Mouse (Mus musculus): ENCODE measurements around the gene Plk1. TPM values are rescaled to one million over a fixed set of nuclear protein-coding genes. Genes with fewer than 3 reads are reported as not detected.
A peak's percentile ranks its signal among the peaks of the same experiment; 100 is the strongest.

Gene Plk1
- polyA plus RNA-seq (2012; ENCODE audit: insufficient read depth, insufficient read length, low replicate concordance, missing spikeins): not detected in 2 replicates

DNA sequence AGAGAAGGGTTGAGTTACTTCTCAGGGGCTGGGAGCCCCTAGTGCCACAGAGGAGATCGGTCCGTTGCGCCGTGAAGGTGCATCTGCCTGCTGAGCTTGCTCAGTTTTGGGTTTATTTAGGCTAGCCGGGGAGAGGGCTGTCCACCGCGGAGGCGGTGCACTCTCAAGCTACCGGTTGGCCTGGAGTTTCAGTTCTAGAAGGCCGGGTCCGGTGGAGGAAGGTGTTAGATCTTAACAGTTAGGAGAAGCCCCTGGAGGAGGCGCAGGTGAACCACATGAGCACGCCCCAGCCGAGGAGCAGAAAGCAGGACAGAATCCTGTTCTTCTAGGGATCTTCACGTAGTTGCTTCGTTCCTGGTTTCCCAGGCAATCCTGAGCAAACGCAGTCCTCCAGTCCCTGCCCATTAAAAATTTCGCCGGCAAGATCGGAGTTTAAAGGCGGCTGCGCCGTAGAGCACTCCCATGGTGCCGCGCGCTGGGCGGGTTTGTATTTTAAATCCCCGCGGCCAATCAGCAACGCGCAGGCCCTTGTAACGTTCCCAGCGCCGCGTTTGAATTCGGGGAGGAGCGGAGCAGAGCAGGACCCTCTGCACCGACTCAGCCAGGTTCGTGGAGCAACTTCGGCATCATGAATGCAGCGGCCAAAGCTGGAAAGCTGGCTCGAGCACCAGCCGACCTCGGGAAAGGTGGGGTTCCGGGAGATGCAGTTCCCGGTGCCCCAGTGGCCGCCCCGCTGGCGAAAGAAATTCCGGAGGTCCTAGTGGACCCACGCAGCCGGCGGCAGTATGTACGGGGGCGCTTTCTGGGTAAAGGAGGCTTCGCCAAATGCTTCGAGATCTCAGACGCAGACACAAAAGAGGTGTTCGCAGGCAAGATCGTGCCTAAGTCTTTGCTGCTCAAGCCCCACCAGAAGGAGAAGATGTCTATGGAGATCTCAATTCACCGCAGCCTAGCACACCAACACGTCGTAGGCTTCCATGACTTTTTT, at the start of gene Plk1:
Gene Plk1, plus strand, starts transcription at position 525 of the 988 bp plus-strand sequence.
- H3K4me3 ChIP-seq (ENCODE audit: insufficient read depth, low read depth, low read length): peak within 1 kb of the TSS; percentile 74
- no peak; the same call in 1 of the 2 replicates for TF ChIP-seq CTCF (IDR thresholded peaks at IDR 0.05; ENCODE audit: insufficient read depth, low read depth, low read length)
- TF ChIP-seq POLR2A (IDR thresholded peaks at IDR 0.05; ENCODE audit: insufficient read depth, low read depth, low read length): no peak
- WGBS: under 1% methylated on average over 63 of the region's 63 CpGs
- H3K27ac ChIP-seq (ENCODE audit: insufficient read depth, low read depth, low read length): no peak within 1 kb of the TSS
- H3K4me1 ChIP-seq (ENCODE audit: control insufficient read depth, insufficient read depth, low read length): peaks cover 14% of the 10 kb centered on the region

- H3K27ac ChIP-seq (ENCODE audit: insufficient read depth, low read depth, low read length): no peak overlapping the region
- WGBS: 88% methylated on average over 4 of the region's 4 CpGs
- no peak for TF ChIP-seq CTCF (IDR thresholded peaks at IDR 0.05; ENCODE audit: insufficient read depth, low read depth, low read length)
- TF ChIP-seq POLR2A (IDR thresholded peaks at IDR 0.05; ENCODE audit: insufficient read depth, low read depth, low read length): no peak
- no peaks in the 10 kb centered on the region for H3K4me1 ChIP-seq (ENCODE audit: control insufficient read depth, insufficient read depth, low read length)
- H3K4me3 ChIP-seq (ENCODE audit: insufficient read depth, low read depth, low read length): no peak overlapping the region
These were observed 35.7 kb upstream of the Plk1 start for GRCm38 (mm10) chr7:122123518-122123917.

DNA sequence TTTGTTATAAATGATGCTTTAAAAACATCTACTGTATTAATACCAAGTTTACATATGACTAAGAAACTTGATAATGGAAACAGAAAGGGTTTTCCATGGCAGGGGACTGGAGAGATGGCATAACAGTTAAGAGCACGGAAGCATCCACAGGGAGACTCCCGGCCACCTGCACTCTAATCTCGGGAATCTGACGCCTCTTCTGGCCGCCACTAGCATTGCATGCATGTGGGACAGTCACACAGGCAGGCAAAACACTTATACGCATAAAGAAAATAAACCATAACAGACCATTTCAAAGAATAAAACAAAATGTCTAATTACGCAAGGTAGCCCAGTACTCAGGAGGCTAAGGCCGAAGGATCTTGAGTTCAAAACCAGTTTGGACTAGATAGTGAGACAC, 33.6 kb upstream of the Plk1 start:
- Histone ChIP-seq H3K27ac (ENCODE audit: insufficient read depth, low read depth, low read length) (no peak overlapping the region), H3K4me1 (ENCODE audit: control insufficient read depth, insufficient read depth, low read length) (no peaks in the 10 kb centered on the region), H3K4me3 (ENCODE audit: insufficient read depth, low read depth, low read length) (no peak overlapping the region)
- TF ChIP-seq CTCF (IDR thresholded peaks at IDR 0.05; ENCODE audit: insufficient read depth, low read depth, low read length) (no peak), POLR2A (IDR thresholded peaks at IDR 0.05; ENCODE audit: insufficient read depth, low read depth, low read length) (no peak)
- WGBS: 76% methylated on average over 8 of the region's 8 CpGs

- TF ChIP-seq POLR2A (IDR thresholded peaks at IDR 0.05; ENCODE audit: insufficient read depth, low read depth, low read length) (no peak), CTCF (IDR thresholded peaks at IDR 0.05; ENCODE audit: insufficient read depth, low read depth, low read length) (no peak)
- no peak overlapping the region for H3K4me3 ChIP-seq (ENCODE audit: insufficient read depth, low read depth, low read length)
- H3K27ac ChIP-seq (ENCODE audit: insufficient read depth, low read depth, low read length): no peak overlapping the region
- WGBS: 95% methylated on average over 11 of the region's 11 CpGs
- H3K4me1 ChIP-seq (ENCODE audit: control insufficient read depth, insufficient read depth, low read length): no peaks in the 10 kb centered on the region
These were observed 32.3 kb upstream of the Plk1 start for GRCm38 (mm10) chr7:122126946-122127345.

DNA sequence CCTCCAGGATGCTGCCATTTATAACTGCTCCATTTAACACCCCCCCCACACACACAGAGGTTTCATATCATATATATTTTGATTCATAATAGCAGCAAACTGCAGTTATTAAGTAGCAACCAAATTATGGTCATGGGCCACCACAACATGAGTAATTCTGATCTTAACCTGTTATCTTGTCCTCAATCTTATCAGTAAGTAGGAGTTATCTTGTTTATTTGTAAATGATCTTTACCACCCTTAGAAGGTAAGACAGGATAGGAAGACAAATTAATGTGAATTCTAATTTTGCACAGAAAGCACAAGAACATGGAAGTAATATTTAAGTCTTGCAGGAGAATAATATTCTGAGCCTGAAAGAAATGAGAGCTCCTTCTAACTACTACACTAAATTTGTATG, 27.4 kb upstream of the Plk1 start:
- Histone ChIP-seq H3K4me3 (ENCODE audit: insufficient read depth, low read depth, low read length) (no peak overlapping the region), H3K27ac (ENCODE audit: insufficient read depth, low read depth, low read length) (no peak overlapping the region), H3K4me1 (ENCODE audit: control insufficient read depth, insufficient read depth, low read length) (no peaks in the 10 kb centered on the region)
- no peak for TF ChIP-seq POLR2A (IDR thresholded peaks at IDR 0.05; ENCODE audit: insufficient read depth, low read depth, low read length)
- no peak for TF ChIP-seq CTCF (IDR thresholded peaks at IDR 0.05; ENCODE audit: insufficient read depth, low read depth, low read length)

- TF ChIP-seq CTCF (IDR thresholded peaks at IDR 0.05; ENCODE audit: insufficient read depth, low read depth, low read length): no peak
- TF ChIP-seq POLR2A (IDR thresholded peaks at IDR 0.05; ENCODE audit: insufficient read depth, low read depth, low read length): peak; percentile 65
- H3K27ac ChIP-seq (ENCODE audit: insufficient read depth, low read depth, low read length): peak within 1 kb of the TSS; percentile 0; the same call in 1 of the 2 replicates
- WGBS: under 1% methylated on average over 54 of the region's 54 CpGs
- no peaks in the 10 kb centered on the region for H3K4me1 ChIP-seq (ENCODE audit: control insufficient read depth, insufficient read depth, low read length)
- H3K4me3 ChIP-seq (ENCODE audit: insufficient read depth, low read depth, low read length): peak within 1 kb of the TSS; percentile 62
These were observed 26.5 kb upstream of the Plk1 start, which contains the start of the genes Palb2 and Dctn5 for GRCm38 (mm10) chr7:122132497-122133337. Palb2 (minus strand) TSS chr7:122132985. Dctn5 (plus strand) TSS chr7:122133041.

GRCm38 (mm10) chr7:122133338-122133625, 26.0 kb upstream of the Plk1 start:
- Histone ChIP-seq H3K4me3 (ENCODE audit: insufficient read depth, low read depth, low read length) (peak overlapping the region; percentile 62), H3K27ac (ENCODE audit: insufficient read depth, low read depth, low read length) (peak overlapping the region; percentile 0; the same call in 1 of the 2 replicates), H3K4me1 (ENCODE audit: control insufficient read depth, insufficient read depth, low read length) (no peaks in the 10 kb centered on the region)
- no peak for TF ChIP-seq CTCF (IDR thresholded peaks at IDR 0.05; ENCODE audit: insufficient read depth, low read depth, low read length)
- TF ChIP-seq POLR2A (IDR thresholded peaks at IDR 0.05; ENCODE audit: insufficient read depth, low read depth, low read length): no peak
- WGBS: 13% methylated on average over 8 of the region's 8 CpGs

DNA sequence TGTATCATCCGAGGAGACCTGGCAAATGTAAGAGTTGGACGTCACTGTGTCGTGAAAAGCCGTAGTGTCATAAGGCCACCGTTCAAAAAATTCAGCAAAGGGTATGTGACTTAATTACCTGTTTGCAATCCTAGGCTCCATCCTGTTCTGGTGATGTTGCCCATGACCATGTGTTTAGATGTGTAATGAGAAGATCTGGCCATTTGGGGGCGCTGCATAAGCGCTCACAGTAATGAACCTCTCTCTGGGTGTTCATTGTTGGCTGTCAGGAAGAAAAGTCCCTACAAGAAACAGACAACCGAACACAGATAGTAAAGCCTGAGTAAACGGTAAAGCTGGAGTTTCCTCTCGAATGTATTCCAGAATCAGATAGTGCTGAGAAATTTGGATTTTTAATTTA, 24.2 kb upstream of the Plk1 start:
- 70% methylated on average over 10 of the region's 10 CpGs for WGBS
- TF ChIP-seq CTCF (IDR thresholded peaks at IDR 0.05; ENCODE audit: insufficient read depth, low read depth, low read length) (no peak), POLR2A (IDR thresholded peaks at IDR 0.05; ENCODE audit: insufficient read depth, low read depth, low read length) (no peak)
- H3K27ac ChIP-seq (ENCODE audit: insufficient read depth, low read depth, low read length): no peak overlapping the region
- no peaks in the 10 kb centered on the region for H3K4me1 ChIP-seq (ENCODE audit: control insufficient read depth, insufficient read depth, low read length)
- no peak overlapping the region for H3K4me3 ChIP-seq (ENCODE audit: insufficient read depth, low read depth, low read length)

Data from olfactory bulb, adult 2 months (tissue).